Comparison of ENCODE assay signal across 16 mouse cellular contexts in genomic region chr5:107966841-107967457, GRCm38 (mm10). TPM values are rescaled to one million over a fixed set of nuclear protein-coding genes. Genes with fewer than 3 reads are reported as not detected.
DNase-seq lines count a peak whose midpoint lies in the region; ATAC-seq and TF ChIP-seq lines count a peak whose summit lies in the region.
"Had no signal": no experiment of that assay in that cellular context is flagged by ENCODE, and none has a peak within 500 bp of the region (broad histone marks: within the 10 kb centered on the region; RNA-seq: fewer than 3 reads in every experiment).

No protein-coding gene starts in this region.

- no peak for DNase-seq in liver, embryonic 11.5 days (ENCODE audit: low spot score)
- DNase-seq in liver: no peak
- DNase-seq in liver, postnatal 0 days: no peak
- no peak for DNase-seq in Muller cell, postnatal 12 days (ENCODE audit: inconsistent ontology term)
- DNase-seq in hindbrain, embryonic 14.5 days (ENCODE audit: low spot score): no peak
- no peak for DNase-seq in adrenal gland, adult 2 months
- no peak for DNase-seq in hindbrain, postnatal 0 days (ENCODE audit: low spot score)
- DNase-seq: cerebellum, adult 8-10 months; embryo, embryonic 11 days; gastrocnemius, postnatal 36 days; kidney, postnatal 10 days; layer of hippocampus, adult 9-11 months; lung, embryonic 14.5 days; thymus, postnatal 36 days had no signal

- ATAC-seq in liver, embryonic 11.5 days (replicated peaks; ENCODE audit: low FRiP score): no peak
- ATAC-seq in common myeloid progenitor, adult 5-6 weeks (replicated peaks; ENCODE audit: low read depth, poor library complexity, severe bottlenecking): peak; percentile 55
- ATAC-seq in liver, postnatal 0 days: no peak
- no peak for ATAC-seq in hindbrain, embryonic 14.5 days (ENCODE audit: low FRiP score)
- no peak for ATAC-seq in hindbrain, postnatal 0 days

- TF ChIP-seq EP300 in liver, postnatal 0 days (IDR thresholded peaks at IDR 0.05; ENCODE audit: low read depth): no peak

- TF ChIP-seq CTCF in liver, postnatal 0 days (IDR thresholded peaks at IDR 0.05; ENCODE audit: low read depth): no peak
- no peak for TF ChIP-seq CTCF in hindbrain, postnatal 0 days (IDR thresholded peaks at IDR 0.05; ENCODE audit: low read depth)

- H3K9me3 ChIP-seq in liver, embryonic 11.5 days (ENCODE audit: control insufficient read depth, low read length): no peaks in the 10 kb centered on the region
- H3K9me3 ChIP-seq in liver, postnatal 0 days (ENCODE audit: low read length): no peaks in the 10 kb centered on the region
- no peaks in the 10 kb centered on the region for H3K9me3 ChIP-seq in hindbrain, embryonic 14.5 days (ENCODE audit: control insufficient read depth, low read length)
- no peaks in the 10 kb centered on the region for H3K9me3 ChIP-seq in hindbrain, postnatal 0 days (ENCODE audit: low read length)
- H3K9me3 ChIP-seq: stomach, embryonic 15.5 days had no signal

- WGBS in liver, embryonic 11.5 days: 37% methylated on average over 4 of the region's 4 CpGs
- 21% methylated on average over 4 of the region's 4 CpGs for WGBS in liver, postnatal 0 days (ENCODE audit: insufficient replicate concordance)
- WGBS in hindbrain, embryonic 14.5 days: 73% methylated on average over 4 of the region's 4 CpGs
- 75% methylated on average over 4 of the region's 4 CpGs for WGBS in hindbrain, postnatal 0 days

- peak overlapping the region; percentile 68; the same call in 1 of the 2 replicates for H3K27ac ChIP-seq in liver, embryonic 11.5 days (ENCODE audit: low read depth, low read length)
- peak overlapping the region; percentile 67 for H3K27ac ChIP-seq in liver, postnatal 0 days (ENCODE audit: low read depth)
- no peak overlapping the region for H3K27ac ChIP-seq in hindbrain, embryonic 14.5 days
- H3K27ac ChIP-seq in hindbrain, postnatal 0 days: no peak overlapping the region
- H3K27ac ChIP-seq: stomach, embryonic 15.5 days had no signal

- H3K36me3 ChIP-seq in liver, embryonic 11.5 days (ENCODE audit: control insufficient read depth, insufficient read depth, low read length): no peaks in the 10 kb centered on the region
- H3K36me3 ChIP-seq in liver, postnatal 0 days (replicated peaks; ENCODE audit: insufficient read depth, low read length): no peaks in the 10 kb centered on the region
- no peaks in the 10 kb centered on the region for H3K36me3 ChIP-seq in hindbrain, embryonic 14.5 days (replicated peaks; ENCODE audit: control insufficient read depth, insufficient read depth)
- no peaks in the 10 kb centered on the region for H3K36me3 ChIP-seq in hindbrain, postnatal 0 days (ENCODE audit: insufficient read depth, low read length)
- H3K36me3 ChIP-seq: stomach, embryonic 15.5 days had no signal

- no peak overlapping the region for H3K9ac ChIP-seq in liver, embryonic 11.5 days (ENCODE audit: low read depth, low read length)
- no peak overlapping the region for H3K9ac ChIP-seq in liver, postnatal 0 days (replicated peaks)
- no peak overlapping the region for H3K9ac ChIP-seq in hindbrain, embryonic 14.5 days
- no peak overlapping the region for H3K9ac ChIP-seq in hindbrain, postnatal 0 days (replicated peaks; ENCODE audit: low read length)
- H3K9ac ChIP-seq: lung, embryonic 14.5 days; stomach, embryonic 15.5 days had no signal

- H3K4me2 ChIP-seq in liver, embryonic 11.5 days: peak overlapping the region; percentile 48; the same call in 1 of the 2 replicates
- peak overlapping the region; percentile 38; the same call in 1 of the 2 replicates for H3K4me2 ChIP-seq in liver, postnatal 0 days (ENCODE audit: low read depth, low read length)
- no peak overlapping the region for H3K4me2 ChIP-seq in hindbrain, embryonic 14.5 days (replicated peaks)
- no peak overlapping the region for H3K4me2 ChIP-seq in hindbrain, postnatal 0 days (ENCODE audit: low read depth, low read length)
- H3K4me2 ChIP-seq: lung, embryonic 14.5 days; stomach, embryonic 15.5 days had no signal

- no peaks in the 10 kb centered on the region for H3K27me3 ChIP-seq in liver, embryonic 11.5 days (replicated peaks; ENCODE audit: control insufficient read depth, insufficient read depth, low read length)
- no peaks in the 10 kb centered on the region for H3K27me3 ChIP-seq in liver, postnatal 0 days (ENCODE audit: insufficient read depth, low read length)
- no peaks in the 10 kb centered on the region for H3K27me3 ChIP-seq in hindbrain, embryonic 14.5 days (ENCODE audit: control insufficient read depth, insufficient read depth, low read length)
- H3K27me3 ChIP-seq in hindbrain, postnatal 0 days (ENCODE audit: insufficient read depth, low read length): no peaks in the 10 kb centered on the region
- H3K27me3 ChIP-seq: stomach, embryonic 15.5 days had no signal

- H3K4me1 ChIP-seq in liver, embryonic 11.5 days (replicated peaks; ENCODE audit: control insufficient read depth, insufficient read depth, low read length): peaks cover 43% of the 10 kb centered on the region
- peaks cover 37% of the 10 kb centered on the region for H3K4me1 ChIP-seq in liver, postnatal 0 days (ENCODE audit: insufficient read depth)
- no peaks in the 10 kb centered on the region for H3K4me1 ChIP-seq in hindbrain, embryonic 14.5 days (replicated peaks; ENCODE audit: control insufficient read depth, insufficient read depth, low read length)
- H3K4me1 ChIP-seq in hindbrain, postnatal 0 days (ENCODE audit: insufficient read depth, low read length): no peaks in the 10 kb centered on the region

- H3K4me3 ChIP-seq in liver, embryonic 11.5 days (ENCODE audit: low read depth, low read length): no peak overlapping the region
- H3K4me3 ChIP-seq in liver, postnatal 0 days (ENCODE audit: low read depth, low read length): no peak overlapping the region
- H3K4me3 ChIP-seq in hindbrain, embryonic 14.5 days (replicated peaks; ENCODE audit: low read length): no peak overlapping the region
- H3K4me3 ChIP-seq in hindbrain, postnatal 0 days (ENCODE audit: low read length): no peak overlapping the region
- H3K4me3 ChIP-seq: stomach, embryonic 15.5 days had no signal

RNA-seq across cellular contexts. Expression of gene Fam69a, which starts 19.9 kb away (rescaled TPM):
- polyA plus RNA-seq in liver, embryonic 11.5 days (2014; fragmentation: Nextera tagmentation; extraction: Ambion mirVana): 19.5 and 20.6 TPM in 2 replicates
- total RNA-seq in common myeloid progenitor, adult 5-6 weeks (2017): 15.8 and 28.6 TPM in 2 replicates
- 8.3 and 9.0 TPM in 2 replicates for polyA plus RNA-seq in liver, postnatal 0 days (2015; fragmentation: Nextera tagmentation; extraction: Ambion mirVana)
- polyA plus RNA-seq in hindbrain, embryonic 14.5 days (2014; fragmentation: Nextera tagmentation; extraction: Ambion mirVana): 68.0 and 70.4 TPM in 2 replicates
- total RNA-seq in adrenal gland, adult 2 months (2021): 1 to 10 TPM; 2.7 to 9.1 TPM
- polyA plus RNA-seq in adrenal gland, adult 2 months (2012; rRNA removed): 0.17 and 0.22 TPM in 2 replicates
- total RNA-seq in hindbrain, postnatal 0 days (2014; rRNA removed): 16.4 and 28.8 TPM in 2 replicates
- polyA plus RNA-seq in hindbrain, postnatal 0 days (2015; fragmentation: Nextera tagmentation; extraction: Ambion mirVana): 73.6 and 79.5 TPM in 2 replicates

Comparison
In these comparisons a context has a peak if more than half of its experiments do, and no peak if none do; other contexts are left out.
1. H3K27ac ChIP-seq: peak in liver, embryonic 11.5 days (single experiment) and liver, postnatal 0 days (single experiment); none in hindbrain, embryonic 14.5 days (single experiment) and hindbrain, postnatal 0 days (single experiment).
2. H3K4me2 ChIP-seq: peak in liver, embryonic 11.5 days (single experiment) and liver, postnatal 0 days (single experiment); none in hindbrain, embryonic 14.5 days (single experiment) and hindbrain, postnatal 0 days (single experiment).